Mouse (Mus musculus) forebrain, embryonic 15.5 days (tissue): Measurements from ENCODE around the gene Gm10840. TPM values are rescaled to one million over a fixed set of nuclear protein-coding genes. Genes with fewer than 3 reads are reported as not detected.

ENCODE experiments used
- polyA plus RNA-seq: library from polyadenylated mRNA; unstranded; fragments of >200 nt; fragmentation: Nextera tagmentation; extraction: Ambion mirVana; gene quantifications from 2 replicates; pipeline ENCODE4 v1.2.1, GENCODE M21; 2015

The Gm10840 gene
- polyA plus RNA-seq, 1 experiment from 2014 or later = 0.74 TPM

Other genes with a start within 250 kb of the Gm10840 start
- 32.3 and 32.5 TPM in 2 replicates for gene Cyb561, start 207.5 kb upstream of the Gm10840 start, polyA plus RNA-seq
- gene Ace, start 192.9 kb upstream of the Gm10840 start, polyA plus RNA-seq = 2.3 and 2.5 TPM in 2 replicates
- 0.08 TPM in 1 of 2 replicates, not detected in the other for gene Ace3, start 166.2 kb upstream of the Gm10840 start, polyA plus RNA-seq
- gene Kcnh6, start 152.7 kb upstream of the Gm10840 start, polyA plus RNA-seq = 0.57 and 0.59 TPM in 2 replicates
- gene Dcaf7, start 124.0 kb upstream of the Gm10840 start, polyA plus RNA-seq = 118 and 120 TPM in 2 replicates
- 7.2 and 7.3 TPM in 2 replicates for gene Taco1, start 94.8 kb upstream of the Gm10840 start, polyA plus RNA-seq
- 14.2 TPM in 2 replicates for gene Map3k3, start 76.2 kb upstream of the Gm10840 start, polyA plus RNA-seq
- gene Limd2, start within 50 bp of the Gm10840 start, polyA plus RNA-seq = 222 and 233 TPM in 2 replicates
- 30.1 and 32.2 TPM in 2 replicates for gene Strada, start 41.3 kb downstream of the Gm10840 start, polyA plus RNA-seq
- gene Ccdc47, start 55.5 kb downstream of the Gm10840 start, polyA plus RNA-seq = 88.5 and 97.6 TPM in 2 replicates
- 102 and 103 TPM in 2 replicates for gene Ddx42, start 56.1 kb downstream of the Gm10840 start, polyA plus RNA-seq
- 39.2 and 39.7 TPM in 2 replicates for gene Ftsj3, start 95.2 kb downstream of the Gm10840 start, polyA plus RNA-seq
- gene Psmc5, start 95.3 kb downstream of the Gm10840 start, polyA plus RNA-seq = 274 and 283 TPM in 2 replicates
- 12.7 and 13.2 TPM in 2 replicates for gene Smarcd2, start 112.1 kb downstream of the Gm10840 start, polyA plus RNA-seq
- gene Tcam1, start 115.8 kb downstream of the Gm10840 start, polyA plus RNA-seq = 0.08 and 0.10 TPM in 2 replicates
- not detected in 2 replicates for gene Gh, start 141.0 kb downstream of the Gm10840 start, polyA plus RNA-seq
- gene Cd79b, start 153.9 kb downstream of the Gm10840 start, polyA plus RNA-seq = 0.56 and 0.77 TPM in 2 replicates
- not detected in 2 replicates for gene Scn4a, start 192.4 kb downstream of the Gm10840 start, polyA plus RNA-seq
- gene Prr29, start 204.6 kb downstream of the Gm10840 start, polyA plus RNA-seq = not detected in 2 replicates
- gene Icam2, start 227.2 kb downstream of the Gm10840 start, polyA plus RNA-seq = 11.3 and 13.9 TPM in 2 replicates